Mouse (Mus musculus) ES-CJ7 (cell line): Measurements from ENCODE around the gene Ncmap.
A peak's percentile ranks its signal among the peaks of the same experiment; 100 is the strongest.

ENCODE experiments used
- DNase-seq: peaks from one replicate; pipeline ENCODE4 v3.0.0; 2011; ENCODE audit warnings: low read depth, low spot score

Gene Ncmap

GRCm38 (mm10) chr4:135397991-135398390 is at the start of gene Ncmap:
Gene Ncmap, minus strand, starts transcription at chr4:135398227.
- no peak for DNase-seq

- no peak for DNase-seq
These were observed 44.4 kb upstream of the Ncmap start for GRCm38 (mm10) chr4:135442473-135442872.

GRCm38 (mm10) chr4:135439904-135440522 is 42.0 kb upstream of the Ncmap start:
- peak; percentile 84 for DNase-seq

- DNase-seq = peak; percentile 94
These were observed 41.2 kb upstream of the Ncmap start for GRCm38 (mm10) chr4:135439188-135439647.

GRCm38 (mm10) chr4:135437924-135438323 is 39.9 kb upstream of the Ncmap start:
- DNase-seq = no peak

- peak; percentile 67 for DNase-seq
These were observed 38.3 kb upstream of the Ncmap start for GRCm38 (mm10) chr4:135436291-135436690.

- DNase-seq = no peak
These were observed 36.4 kb upstream of the Ncmap start for GRCm38 (mm10) chr4:135434395-135434789.

- DNase-seq = peak; percentile 82
These were observed 35.7 kb upstream of the Ncmap start, which contains the start of gene Rcan3 for GRCm38 (mm10) chr4:135433443-135434394. Gene Rcan3, minus strand, starts transcription at chr4:135433853.

GRCm38 (mm10) chr4:135433086-135433442 is 35.0 kb upstream of the Ncmap start:
- DNase-seq = peak; percentile 43

GRCm38 (mm10) chr4:135429990-135430760 is 32.1 kb upstream of the Ncmap start:
- DNase-seq = no peak

- DNase-seq = no peak
These were observed 31.4 kb upstream of the Ncmap start for GRCm38 (mm10) chr4:135429383-135429782.

GRCm38 (mm10) chr4:135426587-135426986 is 28.6 kb upstream of the Ncmap start:
- DNase-seq = no peak

GRCm38 (mm10) chr4:135425625-135426024 is 27.6 kb upstream of the Ncmap start:
- DNase-seq = no peak

- DNase-seq = no peak
These were observed 22.9 kb upstream of the Ncmap start for GRCm38 (mm10) chr4:135420961-135421360.

- DNase-seq = peak; percentile 58
These were observed 22.4 kb upstream of the Ncmap start for GRCm38 (mm10) chr4:135420416-135420815.

- DNase-seq = peak; percentile 95
These were observed 22.0 kb upstream of the Ncmap start for GRCm38 (mm10) chr4:135419996-135420395.

- DNase-seq = no peak
These were observed 18.3 kb upstream of the Ncmap start for GRCm38 (mm10) chr4:135416367-135416766.

GRCm38 (mm10) chr4:135413491-135413890 is 15.5 kb upstream of the Ncmap start:
- peak; percentile 81 for DNase-seq

GRCm38 (mm10) chr4:135411633-135412032 is 13.6 kb upstream of the Ncmap start:
- DNase-seq = no peak

GRCm38 (mm10) chr4:135406180-135406579 is 8.2 kb upstream of the Ncmap start:
- no peak for DNase-seq

GRCm38 (mm10) chr4:135404916-135405315 is 6.9 kb upstream of the Ncmap start:
- no peak for DNase-seq

GRCm38 (mm10) chr4:135404048-135404447 is 6.0 kb upstream of the Ncmap start:
- no peak for DNase-seq
